Mouse (Mus musculus) MEL (cell line): ENCODE results near the gene Rnf130. TPM values are rescaled to one million over a fixed set of nuclear protein-coding genes. Genes with fewer than 3 reads are reported as not detected.

ENCODE experiments used
- DNase-seq: peaks from one replicate; pipeline ENCODE4 v3.0.0; 2011; ENCODE audit warnings: low read depth, low spot score
- H3K27ac ChIP-seq: 2 replicates; pipeline ENCODE4 v1.5.1; 2012; ENCODE audit warnings: low read depth, mild to moderate bottlenecking, control low read depth, low read length, moderate library complexity; ENCODE audit not compliant: control insufficient read depth
- H3K27me3 ChIP-seq, 2 experiments: fragments of 150-350 bp in 1 of 2; sonication (generic) in 1 of 2; 2 replicates each; pipeline ENCODE4 v1.6.1; 2012; ENCODE audit warnings: low read length in 2 of 2, mild to moderate bottlenecking in 2 of 2, improper control_type of control experiment in 1 of 2, moderate library complexity in 1 of 2; ENCODE audit not compliant: insufficient read depth in 2 of 2, control insufficient read depth in 1 of 2
- H3K36me3 ChIP-seq, 2 experiments: 2 replicates each; pipeline ENCODE4 v1.6.1; 2012 to 2014; ENCODE audit warnings: low read length in 2 of 2, improper control_type of control experiment in 1 of 2, inconsistent platforms in 1 of 2, mild to moderate bottlenecking in 1 of 2; ENCODE audit not compliant: insufficient read depth in 2 of 2, control insufficient read depth in 1 of 2
- H3K4me1 ChIP-seq, 2 experiments: fragments of 150-350 bp in 1 of 2; sonication (generic) in 1 of 2; 2 replicates each; pipeline ENCODE4 v1.6.1; 2012; ENCODE audit warnings: low read length in 2 of 2, improper control_type of control experiment in 1 of 2, mild to moderate bottlenecking in 1 of 2; ENCODE audit not compliant: insufficient read depth in 2 of 2, control insufficient read depth in 1 of 2
- H3K4me3 ChIP-seq, 2 experiments: fragments of 150-350 bp in 1 of 2; sonication (generic) in 1 of 2; 2 replicates each; pipeline ENCODE4 v1.5.1; 2012; ENCODE audit warnings: low read depth in 2 of 2, low read length in 2 of 2, mild to moderate bottlenecking in 2 of 2, moderate library complexity in 2 of 2, control low read depth in 1 of 2, improper control_type of control experiment in 1 of 2; ENCODE audit not compliant: control insufficient read depth in 1 of 2, insufficient read depth in 1 of 2
- H3K79me2 ChIP-seq: 2 replicates; pipeline ENCODE4 v1.6.1; 2012; ENCODE audit warnings: mild to moderate bottlenecking, low read length, moderate library complexity; ENCODE audit not compliant: control insufficient read depth, poor library complexity, insufficient read depth
- H3K9ac ChIP-seq: 2 replicates; pipeline ENCODE4 v1.6.1; 2012; ENCODE audit warnings: low read depth, mild to moderate bottlenecking, control low read depth, low read length, moderate library complexity; ENCODE audit not compliant: control insufficient read depth, poor library complexity, severe bottlenecking
- H3K9me3 ChIP-seq: fragments of 150-350 bp; sonication (generic); replicated peaks from 2 replicates; pipeline ENCODE4 v1.6.1; 2012; ENCODE audit warnings: mild to moderate bottlenecking, low read length, improper control_type of control experiment, moderate library complexity; ENCODE audit not compliant: insufficient read depth
- CTCF ChIP-seq, 3 experiments: IDR thresholded peaks in 2 of 3; conservative IDR thresholded peaks in 1 of 3; 2 replicates each; pipeline ENCODE4 v1.5.1; 2011 to 2012; ENCODE audit warnings: low read length in 3 of 3, low read depth in 2 of 3, mild to moderate bottlenecking in 2 of 3, improper control_type of control experiment in 1 of 3, inconsistent platforms in 1 of 3, mixed read lengths in 1 of 3, moderate library complexity in 1 of 3; ENCODE audit not compliant: control insufficient read depth in 1 of 3, insufficient read depth in 1 of 3, poor library complexity in 1 of 3, severe bottlenecking in 1 of 3
- GABPA ChIP-seq: IDR thresholded peaks from 2 replicates; pipeline ENCODE4 v1.6.1; 2012; ENCODE audit warnings: low read depth, mild to moderate bottlenecking, inconsistent platforms, low read length, improper control_type of control experiment, moderate library complexity
- HCFC1 ChIP-seq: IDR thresholded peaks from 2 replicates; pipeline ENCODE4 v1.6.1; 2012; ENCODE audit warnings: low read depth, mild to moderate bottlenecking, inconsistent platforms, low read length, improper control_type of control experiment, moderate library complexity
- MAFK ChIP-seq: IDR thresholded peaks from 2 replicates; pipeline ENCODE4 v1.6.1; 2011; ENCODE audit warnings: low read depth, mild to moderate bottlenecking, low read length, improper control_type of control experiment, borderline replicate concordance
- MXI1 ChIP-seq: IDR thresholded peaks from 2 replicates; pipeline ENCODE4 v1.6.1; 2011; ENCODE audit warnings: mild to moderate bottlenecking, low read depth, low read length, improper control_type of control experiment
- MYB ChIP-seq: IDR thresholded peaks from 2 replicates; pipeline ENCODE4 v1.6.1; 2011; ENCODE audit warnings: mild to moderate bottlenecking, low read depth, low read length, improper control_type of control experiment
- MYC ChIP-seq: IDR thresholded peaks from 2 replicates; pipeline ENCODE4 v1.6.1; 2011; ENCODE audit warnings: low read depth, mild to moderate bottlenecking, low read length, improper control_type of control experiment, moderate library complexity
- NRF1 ChIP-seq: IDR thresholded peaks from 2 replicates; pipeline ENCODE4 v1.6.1; 2014; ENCODE audit warnings: low read depth, mild to moderate bottlenecking, inconsistent platforms, low read length, improper control_type of control experiment, moderate library complexity; ENCODE audit not compliant: poor library complexity, insufficient read depth, severe bottlenecking
- POLR2A ChIP-seq, 2 experiments: IDR thresholded peaks; 2 replicates each; pipeline ENCODE4 v1.6.1; 2011 to 2012; ENCODE audit warnings: low read length in 2 of 2, mild to moderate bottlenecking in 2 of 2, control low read depth in 1 of 2, improper control_type of control experiment in 1 of 2, low read depth in 1 of 2, moderate library complexity in 1 of 2; ENCODE audit not compliant: control insufficient read depth in 1 of 2, insufficient read depth in 1 of 2, poor library complexity in 1 of 2
- POLR2AphosphoS5 ChIP-seq: IDR thresholded peaks from 2 replicates; pipeline ENCODE4 v1.6.1; 2012; ENCODE audit warnings: low read depth, borderline replicate concordance, mild to moderate bottlenecking, inconsistent platforms, low read length, moderate library complexity, mixed read lengths
- SIN3A ChIP-seq: IDR thresholded peaks from 2 replicates; pipeline ENCODE4 v1.6.1; 2012; ENCODE audit warnings: low read length, improper control_type of control experiment, inconsistent platforms
- SMC3 ChIP-seq: IDR thresholded peaks from 2 replicates; pipeline ENCODE4 v1.6.1; 2011; ENCODE audit warnings: low read depth, low read length, improper control_type of control experiment
- TBP ChIP-seq: IDR thresholded peaks from 2 replicates; pipeline ENCODE4 v1.8.0; 2011; ENCODE audit warnings: low read depth, low read length, improper control_type of control experiment
- ZKSCAN1 ChIP-seq: IDR thresholded peaks from 2 replicates; pipeline ENCODE4 v1.6.1; 2012; ENCODE audit warnings: low read depth, mild to moderate bottlenecking, inconsistent platforms, low read length, improper control_type of control experiment, moderate library complexity
- ZNF384 ChIP-seq: IDR thresholded peaks from 2 replicates; pipeline ENCODE4 v1.6.1; 2012; ENCODE audit warnings: low read depth, mild to moderate bottlenecking, inconsistent platforms, low read length, improper control_type of control experiment
- polyA plus RNA-seq, 2 experiments: library from polyadenylated mRNA; stranded (reverse) in 1 of 2; unstranded in 1 of 2; fragments of >175 nt in 1 of 2; fragments of >200 nt in 1 of 2; gene quantifications; 2 replicates each; pipeline versions ENCODE4 v1.2.1 to v1.2.4; 2012; ENCODE audit warnings: low replicate concordance in 2 of 2, low read depth in 1 of 2; ENCODE audit not compliant: insufficient read length in 2 of 2, insufficient read depth in 1 of 2, missing spikeins in 1 of 2
- total RNA-seq: library from RNA; depleted of rRNA; stranded (reverse); fragments of 300-350 nt; gene quantifications from 2 replicates; pipeline ENCODE4 v1.2.3, GENCODE M21; 2012

Rnf130 gene
- total and polyA plus RNA-seq, 3 experiments: 59.5 to 507 (median 78.2) TPM

- no peaks in the 10 kb centered on the region for H3K79me2 ChIP-seq
- H3K27ac ChIP-seq: no peak overlapping the region
- H3K4me3 ChIP-seq: no peak overlapping the region
- H3K27me3 ChIP-seq: no peaks in the 10 kb centered on the region
- no peak for TF ChIP-seq HCFC1
- TF ChIP-seq CTCF (IDR thresholded peaks at IDR 0.05 in 2 of 3, conservative IDR thresholded peaks at IDR 0.05 in 1 of 3; ENCODE audit: control insufficient read depth in 1 of 3, insufficient read depth in 1 of 3, low read depth in 2 of 3, low read length in 3 of 3, poor library complexity in 1 of 3, severe bottlenecking in 1 of 3): no peak
- TF ChIP-seq MAFK: no peak
- H3K4me1 ChIP-seq: peaks cover 12 to 13% of the 10 kb centered on the region in 2 experiments
- H3K9ac ChIP-seq: no peak overlapping the region
- H3K9me3 ChIP-seq: no peaks in the 10 kb centered on the region
- peaks cover 0 to 17% of the 10 kb centered on the region in 2 experiments; a peak in 2 of 4 replicates for H3K36me3 ChIP-seq
- DNase-seq: no peak
Observed at GRCm38 (mm10) chr11:50008231-50008630, 16.9 kb upstream of the Rnf130 start.

- H3K9ac ChIP-seq: no peak overlapping the region
- no peaks in the 10 kb centered on the region for H3K9me3 ChIP-seq
- H3K27me3 ChIP-seq: no peaks in the 10 kb centered on the region
- peaks cover 9 to 13% of the 10 kb centered on the region in 2 experiments for H3K4me1 ChIP-seq
- TF ChIP-seq MXI1 (no peak), SMC3 (no peak), ZNF384 (no peak), POLR2A (IDR thresholded peaks at IDR 0.05; ENCODE audit: control insufficient read depth in 1 of 2, insufficient read depth in 1 of 2, low read depth in 1 of 2, low read length in 2 of 2, poor library complexity in 1 of 2) (no peak), CTCF (IDR thresholded peaks at IDR 0.05 in 2 of 3, conservative IDR thresholded peaks at IDR 0.05 in 1 of 3; ENCODE audit: control insufficient read depth in 1 of 3, insufficient read depth in 1 of 3, low read depth in 2 of 3, low read length in 3 of 3, poor library complexity in 1 of 3, severe bottlenecking in 1 of 3) (no peak), ZKSCAN1 (no peak), MAFK (no peak), MYC (no peak), POLR2AphosphoS5 (no peak), GABPA (no peak), TBP (no peak), NRF1 (no peak)
- DNase-seq: no peak
- no peak overlapping the region for H3K27ac ChIP-seq
- no peaks in the 10 kb centered on the region for H3K79me2 ChIP-seq
- H3K4me3 ChIP-seq: no peak overlapping the region
- peaks cover 0 to 12% of the 10 kb centered on the region in 2 experiments; a peak in 2 of 4 replicates for H3K36me3 ChIP-seq
Observed at GRCm38 (mm10) chr11:50013016-50013415, 12.1 kb upstream of the Rnf130 start.

GRCm38 (mm10) chr11:50016503-50016902, 8.6 kb upstream of the Rnf130 start:
- no peaks in the 10 kb centered on the region for H3K27me3 ChIP-seq
- TF ChIP-seq SIN3A (no peak), MYB (no peak)
- peaks cover 2 to 12% of the 10 kb centered on the region in 2 experiments; a peak in 2 of 4 replicates for H3K4me1 ChIP-seq
- H3K9ac ChIP-seq: no peak overlapping the region
- no peak overlapping the region for H3K27ac ChIP-seq
- no peaks in the 10 kb centered on the region for H3K79me2 ChIP-seq
- H3K36me3 ChIP-seq: peaks cover 0 to 8% of the 10 kb centered on the region in 2 experiments; a peak in 2 of 4 replicates
- no peak overlapping the region for H3K4me3 ChIP-seq
- no peak for DNase-seq
- H3K9me3 ChIP-seq: no peaks in the 10 kb centered on the region
